Mouse (Mus musculus) spleen, adult 2 months (tissue): ENCODE measurements at regions not wholly inside any gene's neighbourhood (a gene's known extent, or its start where the extent isn't known, plus 50 kb on each side); places are given as distances from the start of the nearest gene placed in this dataset.
A peak's percentile ranks its signal among the peaks of the same experiment; 100 is the strongest.
"Not testable (repeated sequence)": the region's sequence is repeated elsewhere in the genome, so short reads cannot be mapped to it uniquely, and the experiment has no call there.

ENCODE experiments used
- DNase-seq, 2 experiments: peaks; one replicate each; pipeline versions ENCODE4 v3.0.0 to v3.0.0-alpha.2; 2012 to 2021; ENCODE audit warnings: low spot score in 2 of 2, low read depth in 1 of 2
- H3K27ac ChIP-seq: fragments of 200-500 bp; 2 replicates; pipeline ENCODE4 v1.5.1; 2012; ENCODE audit warnings: low read length, inconsistent platforms; ENCODE audit not compliant: insufficient read depth
- H3K27me3 ChIP-seq: fragments of 200-500 bp; 2 replicates; pipeline ENCODE4 v1.6.1; 2012; ENCODE audit warnings: mild to moderate bottlenecking, moderate library complexity, low read length, inconsistent platforms; ENCODE audit not compliant: control insufficient read depth, insufficient read depth
- H3K36me3 ChIP-seq: fragments of 200-500 bp; 2 replicates; pipeline ENCODE4 v1.6.1; 2012; ENCODE audit warnings: mild to moderate bottlenecking, low read length, inconsistent platforms; ENCODE audit not compliant: control insufficient read depth, insufficient read depth
- H3K4me1 ChIP-seq: fragments of 200-500 bp; 2 replicates; pipeline ENCODE4 v1.6.1; 2011; ENCODE audit warnings: inconsistent platforms; ENCODE audit not compliant: control insufficient read depth, insufficient read depth, insufficient read length
- H3K4me3 ChIP-seq: fragments of 200-500 bp; 2 replicates; pipeline ENCODE4 v1.5.1; 2011; ENCODE audit warnings: mild to moderate bottlenecking, inconsistent platforms; ENCODE audit not compliant: insufficient read depth, insufficient read length; ENCODE audit errors: extremely low read depth
- CTCF ChIP-seq: fragments of 200-500 bp; IDR thresholded peaks from 2 replicates; pipeline ENCODE4 v1.5.1; 2011; ENCODE audit warnings: mild to moderate bottlenecking, inconsistent platforms; ENCODE audit not compliant: insufficient read depth, insufficient read length, insufficient replicate concordance; ENCODE audit errors: extremely low read depth
- POLR2A ChIP-seq: fragments of 200-500 bp; IDR thresholded peaks from 2 replicates; pipeline ENCODE4 v1.6.1; 2011; ENCODE audit warnings: low read depth, low read length, inconsistent platforms
- WGBS: fragments of 180-500 bp; shearing (Covaris S2); methylation state at CpG from one replicate; pipeline ENCODE4 v1.1.7; 2018; 5-methylcytosine and 5-hydroxymethylcytosine counted together

- 30% methylated on average over 11 of the region's 11 CpGs for WGBS
- no peak overlapping the region for H3K27ac ChIP-seq
- TF ChIP-seq CTCF, result no peak
- TF ChIP-seq POLR2A, result no peak
- no peaks in the 10 kb centered on the region for H3K27me3 ChIP-seq
- H3K4me1 ChIP-seq, result peaks cover 10% of the 10 kb centered on the region
- no peaks in the 10 kb centered on the region for H3K36me3 ChIP-seq
- no peak for DNase-seq
- H3K4me3 ChIP-seq, result no peak overlapping the region
These were observed 80.0 kb downstream of the Nfkbiz start for GRCm38 (mm10) chr16:55758707-55759067.

- no peak for DNase-seq
- peaks cover 10% of the 10 kb centered on the region for H3K4me1 ChIP-seq
- no peaks in the 10 kb centered on the region for H3K36me3 ChIP-seq
- no peak overlapping the region for H3K27ac ChIP-seq
- 13% methylated on average over 5 of the region's 5 CpGs for WGBS
- no peak for TF ChIP-seq CTCF
- no peak for TF ChIP-seq POLR2A
- no peaks in the 10 kb centered on the region for H3K27me3 ChIP-seq
- H3K4me3 ChIP-seq, result no peak overlapping the region
These were observed 80.6 kb downstream of the Nfkbiz start for GRCm38 (mm10) chr16:55757952-55758706.

- H3K27ac ChIP-seq, H3K36me3 ChIP-seq: not testable (repeated sequence)
- WGBS, result 30% methylated on average over 3 of the region's 3 CpGs
These were observed 81.3 kb downstream of the Nfkbiz start for GRCm38 (mm10) chr16:55757422-55757815.

GRCm38 (mm10) chr16:55756764-55757421 is 81.8 kb downstream of the Nfkbiz start:
- Histone ChIP-seq H3K4me1 (peaks cover 10% of the 10 kb centered on the region), H3K36me3 (no peaks in the 10 kb centered on the region), H3K27ac (peak overlapping the region; percentile 43; the same call in 1 of the 2 replicates), H3K27me3 (no peaks in the 10 kb centered on the region), H3K4me3 (no peak overlapping the region)
- whole genome bisulfite sequencing, result 75% methylated on average over 15 of the region's 15 CpGs
- no peak for TF ChIP-seq CTCF
- TF ChIP-seq POLR2A, result no peak
- no peak for DNase-seq

More at GRCm38 (mm10) chr16:55757422-55757815, 81.3 kb downstream of the Nfkbiz start:
- H3K4me3 ChIP-seq, H3K27me3 ChIP-seq, DNase-seq: not testable (repeated sequence)
- H3K4me1 ChIP-seq, result peaks cover 10% of the 10 kb centered on the region

- peaks cover 10% of the 10 kb centered on the region for H3K4me1 ChIP-seq
- no peaks in the 10 kb centered on the region for H3K36me3 ChIP-seq
- 61% methylated on average over 6 of the region's 6 CpGs for WGBS
- DNase-seq, result no peak
- no peak overlapping the region for H3K4me3 ChIP-seq
- H3K27me3 ChIP-seq, result no peaks in the 10 kb centered on the region
- no peak overlapping the region for H3K27ac ChIP-seq
- no peak for TF ChIP-seq POLR2A
- TF ChIP-seq CTCF, result no peak
These were observed 83.3 kb downstream of the Nfkbiz start for GRCm38 (mm10) chr16:55755309-55755832.

- H3K4me1 ChIP-seq, result peaks cover 10% of the 10 kb centered on the region
- peak; percentile 13 to 43 for DNase-seq
- H3K27me3 ChIP-seq, result no peaks in the 10 kb centered on the region
- TF ChIP-seq CTCF (no peak), POLR2A (no peak)
- H3K4me3 ChIP-seq, result peak overlapping the region; percentile 31; the same call in 1 of the 2 replicates
- peak overlapping the region; percentile 17; the same call in 1 of the 2 replicates for H3K27ac ChIP-seq
- H3K36me3 ChIP-seq, result no peaks in the 10 kb centered on the region
- 25% methylated on average over 14 of the region's 14 CpGs for WGBS
These were observed 84.5 kb downstream of the Nfkbiz start for GRCm38 (mm10) chr16:55754092-55754763.

GRCm38 (mm10) chr16:55753380-55753779 is 85.3 kb downstream of the Nfkbiz start:
- peaks cover 10% of the 10 kb centered on the region for H3K4me1 ChIP-seq
- H3K27me3 ChIP-seq, result no peaks in the 10 kb centered on the region
- WGBS, result 78% methylated on average over 4 of the region's 4 CpGs
- TF ChIP-seq POLR2A (no peak), CTCF (no peak)
- no peak for DNase-seq
- no peaks in the 10 kb centered on the region for H3K36me3 ChIP-seq
- H3K27ac ChIP-seq, result no peak overlapping the region
- H3K4me3 ChIP-seq, result no peak overlapping the region
